Mouse (Mus musculus) liver, postnatal 0 days (tissue): ENCODE measurements around the gene Fam83g.

Source experiments
- CTCF ChIP-seq: sonication (generic); IDR thresholded peaks from 2 replicates; pipeline ENCODE4 v1.5.1; 2016; ENCODE audit warnings: antibody characterized with exemption, low read depth
- EP300 ChIP-seq: IDR thresholded peaks from 2 replicates; pipeline ENCODE4 v1.6.1; 2016; ENCODE audit warnings: antibody characterized with exemption, low read depth, mild to moderate bottlenecking

GRCm38 (mm10) chr11:61751612-61752011 is 67.7 kb downstream of the Fam83g start:
- peak; percentile 74 for TF ChIP-seq CTCF
- no peak for TF ChIP-seq EP300
